Mouse (Mus musculus): ENCODE data around the gene Zfp28.
"Not testable (repeated sequence)": the region's sequence is repeated elsewhere in the genome, so short reads cannot be mapped to it uniquely, and the experiment has no call there.

Gene Zfp28

GRCm38 (mm10) chr7:6383044-6383455 lies at the start of gene Zfp28:
Zfp28 (plus strand) TSS chr7:6383295.
- DNase-seq (ENCODE audit: low read depth, low spot score), result peak; percentile 93

DNA sequence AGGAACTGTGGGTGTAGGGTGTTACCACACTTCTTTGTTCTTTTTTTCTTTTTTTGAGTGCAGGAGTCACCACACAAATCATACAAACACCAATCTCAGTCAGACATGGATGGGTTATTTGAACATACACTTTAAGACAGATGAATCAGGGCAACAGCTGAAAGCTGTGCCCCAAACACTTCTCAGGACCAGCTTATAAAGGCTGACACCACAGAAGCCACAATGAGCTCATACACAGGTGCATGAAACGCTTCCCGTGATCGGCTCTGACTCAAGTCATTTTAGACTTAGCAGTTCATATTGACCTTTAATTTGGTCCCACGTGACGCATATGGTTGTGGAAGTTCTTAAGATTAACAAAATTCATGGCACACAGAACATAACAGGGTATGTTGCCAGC lies 43.2 kb upstream of the Zfp28 start:
- no peak for DNase-seq (ENCODE audit: low read depth, low spot score)

DNA sequence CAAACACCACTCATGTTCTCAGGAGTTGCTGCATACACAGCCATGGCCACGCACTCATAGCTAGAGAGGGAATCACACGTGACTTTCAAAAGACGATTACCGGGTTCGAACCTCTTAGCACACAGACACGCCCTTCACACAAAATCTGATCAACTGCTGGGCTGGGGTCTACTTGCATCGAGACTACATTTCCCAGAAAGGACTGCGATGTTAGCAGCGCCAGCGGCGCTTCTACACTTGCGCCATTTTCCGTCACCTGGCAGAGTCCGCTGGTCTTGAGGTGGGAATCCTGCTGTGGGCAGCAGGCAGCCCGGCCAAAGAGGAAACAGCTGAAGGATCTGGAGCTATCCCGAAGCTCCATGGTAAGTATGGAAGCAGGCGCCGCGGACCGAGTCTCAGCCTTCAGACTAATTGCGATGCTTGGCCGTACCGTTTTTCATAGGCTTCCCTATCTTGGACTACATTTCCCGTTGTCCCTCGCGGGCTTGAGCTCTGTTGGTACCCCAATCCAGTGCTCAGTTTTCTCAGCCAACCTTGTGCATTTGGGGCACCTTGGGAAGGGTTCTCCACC lies 39.5 kb upstream of the Zfp28 start, which contains the start of gene Gm3854:
Gene Gm3854 (plus strand): TSS at position 259 of the 571 bp plus-strand sequence.
- no peak for DNase-seq (ENCODE audit: low read depth, low spot score)

GRCm38 (mm10) chr7:6344124-6344523 lies 39.0 kb upstream of the Zfp28 start:
- DNase-seq (ENCODE audit: low read depth, low spot score), result no peak

GRCm38 (mm10) chr7:6358121-6358520 lies 25.0 kb upstream of the Zfp28 start:
- DNase-seq (ENCODE audit: low read depth, low spot score), result no peak

- peak; percentile 79 for DNase-seq (ENCODE audit: low read depth, low spot score)
Measured at GRCm38 (mm10) chr7:6358937-6359590, 24.0 kb upstream of the Zfp28 start.

DNA sequence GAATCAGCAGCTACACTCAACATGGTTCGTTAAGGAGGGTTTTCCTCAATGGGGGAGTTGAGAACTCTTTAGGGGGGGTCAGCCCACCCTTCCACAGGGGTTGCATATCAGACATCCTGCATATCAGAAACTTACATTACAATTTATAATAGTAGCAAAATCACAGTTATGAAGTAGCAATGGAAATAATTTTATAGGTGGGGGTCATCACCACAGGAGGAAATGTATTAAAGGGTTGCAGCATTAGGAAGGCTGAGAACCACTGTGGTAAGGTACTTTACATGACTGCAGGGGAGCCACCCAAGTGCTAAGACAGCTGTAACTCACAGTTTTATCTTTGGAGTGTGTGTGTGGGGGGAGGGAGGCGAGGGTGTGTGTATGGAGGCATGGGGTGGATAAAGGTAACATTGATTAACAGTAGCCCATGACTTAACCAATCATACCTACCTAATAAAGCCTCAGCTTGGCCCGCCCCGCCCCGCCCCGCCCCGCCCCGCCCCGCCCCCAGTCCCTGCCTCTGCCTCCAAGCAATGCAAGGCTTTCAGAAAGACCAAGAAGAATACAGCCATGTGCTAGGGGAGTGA lies 22.5 kb upstream of the Zfp28 start:
- DNase-seq (ENCODE audit: low read depth, low spot score), result no peak

DNA sequence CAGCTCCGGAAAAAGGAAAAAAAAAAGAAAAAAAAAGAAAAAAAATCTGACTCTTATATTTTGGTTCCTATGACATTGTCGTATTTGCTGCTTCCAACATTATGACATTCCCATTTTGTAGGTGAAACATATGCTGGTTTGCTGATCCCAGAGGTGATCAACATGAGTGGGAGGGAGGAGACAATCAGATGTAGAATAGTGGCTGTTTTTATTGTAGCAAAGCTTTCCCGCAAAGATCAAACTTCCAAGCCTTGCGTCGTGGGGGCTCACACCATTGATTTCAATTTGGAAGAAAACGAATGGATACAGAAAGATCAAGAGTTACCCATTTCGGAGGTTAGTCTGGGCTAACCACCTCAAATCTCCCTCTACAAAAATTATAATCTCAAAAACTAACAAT lies 21.3 kb upstream of the Zfp28 start:
- DNase-seq (ENCODE audit: low read depth, low spot score), result no peak

DNA sequence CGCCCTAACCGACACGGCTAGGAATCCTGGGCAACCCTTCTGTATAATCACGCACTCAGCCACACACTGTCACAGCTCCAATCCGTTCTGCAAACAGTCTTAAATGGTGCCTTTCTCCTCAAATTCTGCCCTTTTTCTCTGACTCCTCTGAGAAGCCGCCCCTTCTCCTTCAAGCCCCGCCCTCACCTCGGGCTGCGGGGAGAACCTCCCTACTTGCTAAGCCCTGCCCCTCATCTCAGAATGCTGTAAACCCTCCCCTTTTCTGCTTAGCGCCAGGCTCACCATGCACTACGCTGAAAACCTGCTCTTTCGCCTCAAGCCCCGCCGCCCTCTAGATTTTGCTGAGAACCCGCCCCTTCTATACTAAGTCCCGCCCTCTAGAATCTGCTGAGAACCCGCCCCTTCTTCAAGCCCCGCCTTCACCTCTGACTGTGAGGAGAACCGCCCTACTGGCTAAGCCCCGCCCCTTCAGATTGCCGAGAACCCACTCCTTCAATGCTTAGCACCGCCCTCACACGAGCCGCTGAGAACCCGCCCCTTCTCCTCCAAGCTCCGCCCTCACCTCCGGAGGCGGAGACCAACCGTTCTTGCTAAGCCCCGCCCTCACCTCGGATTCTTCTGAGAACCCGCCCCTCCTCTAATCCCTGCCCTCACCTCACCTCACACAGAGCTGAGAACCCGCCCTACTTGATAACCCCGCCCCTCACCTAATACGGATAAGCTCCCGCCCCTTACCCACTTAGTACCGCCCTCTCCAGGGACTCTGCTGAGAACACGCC lies 20.6 kb upstream of the Zfp28 start:
- peak; percentile 98 for DNase-seq (ENCODE audit: low read depth, low spot score)

GRCm38 (mm10) chr7:6363047-6363488 lies 20.0 kb upstream of the Zfp28 start, which contains the start of gene Zfp78:
Zfp78 (plus strand) TSS chr7:6363280.
- peak; percentile 92 for DNase-seq (ENCODE audit: low read depth, low spot score)

GRCm38 (mm10) chr7:6364761-6365160 lies 18.3 kb upstream of the Zfp28 start:
- peak; percentile 61 for DNase-seq (ENCODE audit: low read depth, low spot score)

GRCm38 (mm10) chr7:6367185-6367584 lies 15.9 kb upstream of the Zfp28 start:
- no peak for DNase-seq (ENCODE audit: low read depth, low spot score)

DNA sequence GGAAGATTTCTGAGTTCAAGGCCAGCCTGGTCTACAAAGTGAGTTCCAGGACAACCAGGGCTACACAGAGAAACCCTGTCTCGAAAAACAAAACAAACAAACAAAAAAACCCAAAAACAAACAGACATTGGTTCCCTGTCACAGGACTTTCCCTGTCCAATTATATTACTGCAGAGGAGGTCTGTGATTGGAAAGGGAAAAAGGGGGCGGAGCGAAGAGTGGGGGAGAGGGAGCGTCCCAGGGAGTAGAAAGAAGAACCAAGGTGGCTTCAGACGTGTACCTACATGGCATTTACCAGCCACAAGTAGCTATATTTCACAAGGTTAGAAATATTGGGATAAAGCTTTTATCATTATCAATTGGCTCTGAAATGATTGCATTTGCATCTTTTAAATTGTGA lies 14.9 kb upstream of the Zfp28 start:
- not testable (repeated sequence) for DNase-seq (ENCODE audit: low read depth, low spot score)

DNA sequence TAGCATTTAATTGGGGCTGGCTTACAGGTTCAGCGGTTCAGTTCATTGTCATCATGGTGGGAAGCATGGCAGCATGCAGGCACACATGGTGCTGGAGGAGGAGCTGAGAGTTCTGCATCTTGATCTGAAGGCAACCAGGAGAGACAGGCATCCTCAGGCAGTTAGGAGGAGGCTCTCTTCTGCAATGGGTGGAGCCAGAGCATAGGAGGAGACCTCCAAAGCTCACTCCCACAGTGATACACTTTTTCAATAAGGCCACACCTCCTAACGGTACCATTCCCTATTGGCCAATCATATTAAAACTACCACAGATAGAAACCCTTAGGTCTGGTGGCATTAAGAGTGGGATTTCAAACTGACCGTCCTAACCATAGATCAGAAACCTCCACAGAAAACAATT lies 13.6 kb upstream of the Zfp28 start:
- no peak for DNase-seq (ENCODE audit: low read depth, low spot score)

GRCm38 (mm10) chr7:6372993-6373392 lies 10.1 kb upstream of the Zfp28 start:
- DNase-seq (ENCODE audit: low read depth, low spot score), result no peak

DNA sequence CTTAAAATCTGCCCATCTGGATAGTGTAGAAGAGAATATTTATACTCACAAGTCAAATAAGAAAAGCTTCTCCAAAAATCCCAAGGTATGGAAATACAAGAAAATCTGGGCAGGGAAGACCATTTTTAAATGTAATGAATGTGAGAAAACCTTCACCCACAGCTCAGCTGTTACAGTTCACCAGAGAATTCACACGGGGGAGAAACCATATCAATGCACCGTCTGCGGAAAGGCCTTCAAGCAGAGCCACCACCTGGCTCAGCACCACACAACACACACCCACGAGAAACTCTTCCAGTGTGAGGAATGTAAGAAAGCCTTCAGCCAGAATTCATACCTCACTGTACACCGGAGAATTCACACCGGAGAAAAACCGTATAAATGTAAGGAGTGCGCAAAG lies 4.7 kb upstream of the Zfp28 start:
- DNase-seq (ENCODE audit: low read depth, low spot score), result no peak

DNA sequence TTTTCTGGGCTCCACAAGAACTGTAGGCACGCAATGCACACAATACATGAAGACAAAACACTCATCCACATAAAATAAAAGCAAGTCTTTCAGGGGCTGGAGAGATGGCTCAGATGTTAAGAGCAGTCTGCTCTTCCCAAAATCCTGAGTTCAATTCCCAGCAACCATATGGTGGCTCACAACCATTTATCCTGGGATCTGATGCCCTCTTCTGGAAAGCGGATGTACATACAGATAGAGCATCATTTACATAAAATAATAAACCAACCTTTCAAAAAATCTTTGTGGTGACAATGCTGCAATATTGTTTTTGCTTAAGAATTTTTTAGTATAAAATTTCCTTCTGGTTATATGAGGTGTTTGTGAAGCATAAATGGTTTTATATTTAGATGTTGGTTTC lies 1.7 kb upstream of the Zfp28 start:
- peak; percentile 27 for DNase-seq (ENCODE audit: low read depth, low spot score)

DNA sequence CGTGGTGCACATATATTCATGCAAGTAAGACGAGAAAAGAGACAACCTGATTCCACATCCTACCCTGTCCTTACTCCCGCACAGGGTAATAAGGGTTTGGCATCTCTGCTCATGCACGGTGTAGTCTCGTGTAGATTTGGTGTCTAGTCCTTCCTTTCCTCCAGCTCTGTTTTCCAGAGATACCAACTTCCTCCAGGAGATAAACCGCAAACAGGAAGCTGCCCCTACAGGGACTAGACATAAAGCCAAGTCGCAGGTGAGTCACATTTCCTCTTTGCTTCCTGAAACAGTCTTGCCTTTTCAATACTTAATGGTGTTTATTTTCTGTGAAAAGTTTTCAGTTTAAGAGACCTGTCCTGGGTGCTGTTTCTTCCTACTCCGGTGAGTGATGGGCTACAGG lies 916 bp downstream of the Zfp28 start:
- peak; percentile 7 for DNase-seq (ENCODE audit: low read depth, low spot score)

DNA sequence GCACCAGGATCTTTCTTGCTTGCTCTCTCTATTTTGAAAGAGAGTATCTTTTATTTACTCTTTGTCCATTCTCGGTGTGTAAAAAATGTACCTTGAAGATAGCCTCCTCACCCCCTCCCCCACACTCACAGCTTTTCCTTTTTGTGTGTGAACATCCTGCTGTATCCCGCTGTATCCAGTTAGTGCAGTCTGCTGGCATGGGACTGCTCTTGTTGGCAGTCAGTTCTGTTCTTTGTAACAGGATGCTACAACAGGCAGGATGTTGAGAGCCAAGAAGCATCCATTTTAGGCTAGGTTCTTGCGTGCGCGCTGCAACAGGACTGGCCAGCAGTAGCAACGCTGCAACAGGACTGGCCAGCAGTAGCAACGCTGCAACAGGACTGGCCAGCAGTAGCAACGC lies 3.9 kb downstream of the Zfp28 start:
- no peak for DNase-seq (ENCODE audit: low read depth, low spot score)

GRCm38 (mm10) chr7:6388971-6389370 lies 5.9 kb downstream of the Zfp28 start:
- no peak for DNase-seq (ENCODE audit: low read depth, low spot score)

DNA sequence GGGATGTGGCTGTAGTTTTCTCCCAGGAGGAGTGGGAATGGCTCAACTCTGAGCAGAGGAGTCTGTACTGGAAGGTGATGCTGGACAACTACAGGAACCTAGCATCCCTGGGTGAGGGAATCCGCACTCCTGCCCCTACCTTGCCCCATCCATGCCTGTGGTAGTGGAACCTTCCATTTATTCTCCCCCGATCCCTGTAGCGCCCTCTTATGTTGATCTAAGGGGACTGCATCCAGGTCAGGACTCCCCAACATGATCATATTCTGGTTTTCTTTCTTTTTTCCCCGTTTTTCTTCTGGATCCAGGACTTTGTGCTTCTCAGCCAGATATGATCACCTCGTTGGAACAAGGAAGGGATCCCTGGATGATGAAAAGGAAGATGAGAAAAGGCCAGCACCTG lies 6.4 kb downstream of the Zfp28 start:
- no peak for DNase-seq (ENCODE audit: low read depth, low spot score)
